Mouse (Mus musculus): ENCODE data around the gene Ddrgk1. TPM values are rescaled to one million over a fixed set of nuclear protein-coding genes. Genes with fewer than 3 reads are reported as not detected.
"Not testable (repeated sequence)": the region's sequence is repeated elsewhere in the genome, so short reads cannot be mapped to it uniquely, and the experiment has no call there.

Gene Ddrgk1
- polyA plus RNA-seq, 1 experiment from 2014 or later, result 62.9 TPM

DNA sequence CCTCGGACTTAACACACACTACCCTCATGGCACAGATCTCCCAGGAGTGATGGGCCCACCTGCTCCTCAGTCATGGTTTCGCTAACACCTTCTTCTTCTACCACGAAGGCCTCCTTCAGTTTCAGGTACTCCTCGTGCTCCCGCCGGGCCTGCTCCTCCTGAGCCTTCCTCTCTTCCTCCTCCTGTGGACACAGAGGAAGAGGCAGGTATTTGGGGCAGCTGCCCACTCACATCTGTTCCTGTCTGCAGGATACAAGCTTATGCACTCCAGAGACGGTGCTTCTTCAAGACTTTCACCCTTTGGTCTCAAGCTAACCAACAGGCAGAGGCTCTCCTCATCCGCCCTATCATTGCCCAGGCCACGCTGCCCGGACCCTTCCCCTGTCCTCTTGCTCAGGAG lies 5.9 kb downstream of the Ddrgk1 start:
- Histone ChIP-seq H3K4me1 (replicated peaks; ENCODE audit: control insufficient read depth, insufficient read depth, low read length) (peaks cover 21% of the 10 kb centered on the region), H3K9ac (ENCODE audit: low read depth, low read length) (no peak overlapping the region), H3K9me3 (ENCODE audit: control insufficient read depth, low read length) (no peaks in the 10 kb centered on the region), H3K27ac (ENCODE audit: low read depth, low read length) (no peak overlapping the region), H3K36me3 (ENCODE audit: control insufficient read depth, insufficient read depth, low read length) (peaks cover 28% of the 10 kb centered on the region), H3K4me3 (ENCODE audit: low read depth, low read length) (no peak overlapping the region), H3K4me2 (no peak overlapping the region), H3K27me3 (replicated peaks; ENCODE audit: control insufficient read depth, insufficient read depth, low read length) (no peaks in the 10 kb centered on the region)
- DNase-seq (ENCODE audit: low spot score) (no peak), ATAC-seq (replicated peaks; ENCODE audit: low FRiP score) (no peak)
- 94% methylated on average over 10 of the region's 10 CpGs for WGBS

DNA sequence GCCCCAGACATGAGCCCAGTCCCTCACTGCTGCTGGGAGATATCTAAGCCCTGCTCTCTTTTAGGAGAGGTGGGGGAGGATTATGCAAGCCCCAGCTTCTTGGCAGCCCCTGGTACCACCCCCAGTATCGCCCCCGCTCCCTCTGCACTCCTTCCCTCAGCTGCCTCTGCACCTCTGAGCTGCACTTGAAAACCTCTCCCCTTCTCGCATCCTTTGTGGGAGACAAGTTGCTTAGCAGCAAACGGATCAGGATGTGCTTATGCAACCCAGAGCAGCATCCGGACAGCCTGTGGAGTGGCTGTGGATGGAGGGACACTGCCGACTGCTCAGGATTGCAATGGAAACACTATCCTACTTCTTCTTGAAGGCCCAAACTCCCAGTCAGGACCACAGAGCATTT lies 6.9 kb downstream of the Ddrgk1 start:
- Histone ChIP-seq H3K9ac (ENCODE audit: low read depth, low read length) (no peak overlapping the region), H3K4me2 (no peak overlapping the region), H3K9me3 (ENCODE audit: control insufficient read depth, low read length) (no peaks in the 10 kb centered on the region), H3K27me3 (replicated peaks; ENCODE audit: control insufficient read depth, insufficient read depth, low read length) (no peaks in the 10 kb centered on the region), H3K4me3 (ENCODE audit: low read depth, low read length) (no peak overlapping the region), H3K36me3 (ENCODE audit: control insufficient read depth, insufficient read depth, low read length) (peaks cover 26% of the 10 kb centered on the region), H3K27ac (ENCODE audit: low read depth, low read length) (no peak overlapping the region), H3K4me1 (replicated peaks; ENCODE audit: control insufficient read depth, insufficient read depth, low read length) (peaks cover 18% of the 10 kb centered on the region)
- DNase-seq (ENCODE audit: low spot score) (no peak), ATAC-seq (replicated peaks; ENCODE audit: low FRiP score) (no peak)
- 90% methylated on average over 6 of the region's 6 CpGs for WGBS

DNA sequence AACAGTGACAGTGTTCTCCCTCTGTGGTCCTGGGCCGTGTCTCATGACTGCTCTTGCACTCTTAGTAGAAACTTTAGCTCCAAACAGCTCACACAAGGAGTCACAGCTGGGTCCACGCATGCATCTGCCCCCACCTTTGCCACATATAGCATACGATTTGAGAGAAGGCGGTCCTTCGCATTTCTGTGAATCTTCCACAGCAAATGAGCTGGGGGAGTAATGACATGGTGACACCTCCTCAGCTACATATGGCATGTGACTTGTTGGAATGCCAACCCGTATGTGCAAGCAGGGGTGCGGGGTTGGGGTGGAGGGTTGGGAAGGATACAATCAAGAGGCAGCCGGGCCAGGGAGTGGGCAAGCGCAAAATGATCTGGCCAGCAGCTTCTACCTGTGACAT lies 7.9 kb downstream of the Ddrgk1 start:
- Histone ChIP-seq H3K27ac (ENCODE audit: low read depth, low read length) (peak overlapping the region; percentile 90), H3K9ac (ENCODE audit: low read depth, low read length) (0 out of 2 replicates have a peak overlapping the region, but pooled peaks have one; percentile 44), H3K36me3 (ENCODE audit: control insufficient read depth, insufficient read depth, low read length) (peaks cover 18% of the 10 kb centered on the region)

DNA sequence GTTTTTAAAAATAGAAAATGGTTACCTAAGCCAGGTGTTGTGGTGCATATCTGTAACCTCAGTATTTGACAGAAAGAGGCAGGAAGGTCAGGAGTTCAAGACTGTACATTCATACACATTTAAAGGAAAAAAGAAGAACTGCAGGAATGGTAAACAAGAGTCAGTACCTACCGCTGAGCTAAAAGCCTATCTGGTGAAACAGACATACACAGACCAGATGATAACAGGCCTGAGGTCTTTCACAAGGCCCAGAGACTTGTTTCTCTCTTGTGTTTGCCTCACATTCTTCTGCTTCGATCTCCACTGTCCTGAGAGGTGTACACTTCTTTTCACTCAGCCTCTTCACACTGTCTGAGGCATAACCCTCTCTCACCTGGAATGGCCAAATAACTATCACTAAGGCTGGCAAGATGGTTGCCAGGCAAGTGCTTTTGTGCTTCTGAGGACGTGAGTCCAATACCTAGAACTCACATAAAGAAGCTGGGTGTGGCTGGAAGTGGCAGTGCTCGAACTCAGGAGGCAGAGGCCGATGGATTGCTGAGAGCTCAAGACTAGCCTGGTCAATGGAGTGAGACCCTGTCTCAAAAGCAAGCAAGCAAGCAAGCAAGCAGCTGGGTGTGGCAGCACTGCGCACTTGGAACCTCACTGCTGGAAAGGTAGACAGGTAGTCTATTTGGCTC lies 8.7 kb downstream of the Ddrgk1 start:
- WGBS, result 63% methylated on average over 6 of the region's 6 CpGs
- Histone ChIP-seq H3K9ac (ENCODE audit: low read depth, low read length) (peak overlapping the region; percentile 44), H3K36me3 (ENCODE audit: control insufficient read depth, insufficient read depth, low read length) (peaks cover 16% of the 10 kb centered on the region; the same call in 1 of the 2 replicates), H3K4me3 (ENCODE audit: low read depth, low read length) (no peak overlapping the region), H3K4me1 (replicated peaks; ENCODE audit: control insufficient read depth, insufficient read depth, low read length) (peaks cover 18% of the 10 kb centered on the region), H3K9me3 (ENCODE audit: control insufficient read depth, low read length) (no peaks in the 10 kb centered on the region), H3K27me3 (replicated peaks; ENCODE audit: control insufficient read depth, insufficient read depth, low read length) (no peaks in the 10 kb centered on the region), H3K4me2 (peak overlapping the region; percentile 39; the same call in 1 of the 2 replicates), H3K27ac (ENCODE audit: low read depth, low read length) (peak overlapping the region; percentile 90)
- DNase-seq (ENCODE audit: low spot score) (no peak), ATAC-seq (replicated peaks; ENCODE audit: low FRiP score) (peak; percentile 87)

More for the DNA sequence above, 7.9 kb downstream of the Ddrgk1 start:
- H3K4me2 ChIP-seq, result no peak overlapping the region
- no peak overlapping the region for H3K4me3 ChIP-seq (ENCODE audit: low read depth, low read length)
- 92% methylated on average over 9 of the region's 9 CpGs for WGBS
- DNase-seq (ENCODE audit: low spot score) (no peak), ATAC-seq (replicated peaks; ENCODE audit: low FRiP score) (no peak)
- peaks cover 18% of the 10 kb centered on the region for H3K4me1 ChIP-seq (replicated peaks; ENCODE audit: control insufficient read depth, insufficient read depth, low read length)
- H3K9me3 ChIP-seq (ENCODE audit: control insufficient read depth, low read length), result no peaks in the 10 kb centered on the region
- H3K27me3 ChIP-seq (replicated peaks; ENCODE audit: control insufficient read depth, insufficient read depth, low read length), result no peaks in the 10 kb centered on the region

DNA sequence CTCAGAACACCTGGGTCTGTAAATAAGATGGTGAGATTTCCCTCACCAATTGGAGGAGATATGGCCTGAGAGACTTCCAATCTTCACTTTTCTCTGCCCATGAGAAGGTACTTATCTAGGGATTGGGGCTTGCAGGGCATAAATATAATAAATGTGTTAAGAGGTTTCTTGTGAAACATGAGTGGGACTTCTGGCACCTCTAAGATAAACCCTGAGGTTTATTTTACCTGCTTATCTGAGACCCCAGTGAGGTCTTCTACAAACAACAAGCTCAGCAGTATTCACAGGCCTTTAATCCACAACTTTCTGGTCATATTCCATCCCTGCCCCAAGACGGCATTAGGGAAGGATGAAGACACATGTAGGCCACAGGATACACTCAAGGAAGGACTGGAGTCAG lies 10.7 kb downstream of the Ddrgk1 start:
- peaks cover 18% of the 10 kb centered on the region for H3K4me1 ChIP-seq (replicated peaks; ENCODE audit: control insufficient read depth, insufficient read depth, low read length)
- 0 out of 2 replicates have a peak overlapping the region, but pooled peaks have one; percentile 1 for H3K4me2 ChIP-seq
- no peak overlapping the region for H3K9ac ChIP-seq (ENCODE audit: low read depth, low read length)
- no peak overlapping the region for H3K27ac ChIP-seq (ENCODE audit: low read depth, low read length)
- no peak overlapping the region for H3K4me3 ChIP-seq (ENCODE audit: low read depth, low read length)
- 59% methylated on average over 1 of the region's 1 CpGs for WGBS
- H3K27me3 ChIP-seq (replicated peaks; ENCODE audit: control insufficient read depth, insufficient read depth, low read length), result no peaks in the 10 kb centered on the region
- peaks cover 8% of the 10 kb centered on the region; the same call in 1 of the 2 replicates for H3K36me3 ChIP-seq (ENCODE audit: control insufficient read depth, insufficient read depth, low read length)
- no peak for DNase-seq (ENCODE audit: low spot score)
- H3K9me3 ChIP-seq (ENCODE audit: control insufficient read depth, low read length), result no peaks in the 10 kb centered on the region
- peak; percentile 63 for ATAC-seq (replicated peaks; ENCODE audit: low FRiP score)

DNA sequence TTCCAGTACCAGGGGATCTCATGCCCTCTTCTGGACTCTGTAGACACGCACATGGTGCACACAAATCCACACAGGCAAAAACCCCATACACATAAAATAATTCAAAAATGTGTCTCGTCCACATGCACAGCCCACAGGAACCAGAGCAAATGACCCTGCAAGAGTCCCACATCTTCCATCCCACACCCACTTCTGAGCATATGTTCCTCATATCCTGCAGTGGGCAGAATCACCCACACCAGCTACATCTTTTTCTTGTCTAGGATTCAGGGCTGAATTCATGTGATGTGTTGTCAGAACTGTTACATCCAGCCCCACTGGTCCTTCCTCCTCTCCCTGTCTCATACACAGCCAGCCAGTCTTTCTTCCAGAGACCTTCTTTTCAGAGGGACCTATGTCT lies 11.2 kb downstream of the Ddrgk1 start:
- Histone ChIP-seq H3K4me3 (ENCODE audit: low read depth, low read length) (no peak overlapping the region), H3K36me3 (ENCODE audit: control insufficient read depth, insufficient read depth, low read length) (peaks cover 6% of the 10 kb centered on the region; the same call in 1 of the 2 replicates), H3K9ac (ENCODE audit: low read depth, low read length) (no peak overlapping the region), H3K4me2 (no peak overlapping the region), H3K4me1 (replicated peaks; ENCODE audit: control insufficient read depth, insufficient read depth, low read length) (peaks cover 18% of the 10 kb centered on the region), H3K9me3 (ENCODE audit: control insufficient read depth, low read length) (no peaks in the 10 kb centered on the region), H3K27me3 (replicated peaks; ENCODE audit: control insufficient read depth, insufficient read depth, low read length) (no peaks in the 10 kb centered on the region), H3K27ac (ENCODE audit: low read depth, low read length) (no peak overlapping the region)
- no peak for ATAC-seq (replicated peaks; ENCODE audit: low FRiP score)
- DNase-seq (ENCODE audit: low spot score), result no peak
- 81% methylated on average over 2 of the region's 2 CpGs for WGBS

DNA sequence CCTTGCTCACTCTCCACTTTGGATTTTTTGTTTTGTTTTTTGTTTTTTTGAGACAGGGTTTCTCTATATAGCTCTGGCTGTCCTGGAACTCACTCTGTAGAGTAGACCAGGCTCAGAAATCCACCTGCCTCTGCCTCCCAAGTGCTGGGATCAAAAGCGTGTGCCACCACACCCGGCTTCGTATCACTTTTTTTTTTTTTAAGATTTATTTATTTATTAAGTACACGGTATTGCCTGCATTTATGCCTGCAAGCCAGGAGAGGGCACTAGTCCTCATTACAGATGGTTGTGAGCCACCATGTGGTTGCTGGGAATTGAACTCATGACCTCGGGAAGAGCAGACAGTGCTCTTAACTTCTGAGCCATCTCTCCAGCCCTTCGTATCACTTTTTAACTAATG lies 15.4 kb downstream of the Ddrgk1 start:
- 71% methylated on average over 6 of the region's 6 CpGs for whole genome bisulfite sequencing
- not testable (repeated sequence) for H3K9ac ChIP-seq (ENCODE audit: low read depth, low read length); H3K27me3 ChIP-seq (replicated peaks; ENCODE audit: control insufficient read depth, insufficient read depth, low read length); H3K27ac ChIP-seq (ENCODE audit: low read depth, low read length); DNase-seq (ENCODE audit: low spot score); ATAC-seq (replicated peaks; ENCODE audit: low FRiP score); H3K9me3 ChIP-seq (ENCODE audit: control insufficient read depth, low read length); H3K4me2 ChIP-seq; H3K4me1 ChIP-seq (replicated peaks; ENCODE audit: control insufficient read depth, insufficient read depth, low read length); H3K4me3 ChIP-seq (ENCODE audit: low read depth, low read length); H3K36me3 ChIP-seq (ENCODE audit: control insufficient read depth, insufficient read depth, low read length)

DNA sequence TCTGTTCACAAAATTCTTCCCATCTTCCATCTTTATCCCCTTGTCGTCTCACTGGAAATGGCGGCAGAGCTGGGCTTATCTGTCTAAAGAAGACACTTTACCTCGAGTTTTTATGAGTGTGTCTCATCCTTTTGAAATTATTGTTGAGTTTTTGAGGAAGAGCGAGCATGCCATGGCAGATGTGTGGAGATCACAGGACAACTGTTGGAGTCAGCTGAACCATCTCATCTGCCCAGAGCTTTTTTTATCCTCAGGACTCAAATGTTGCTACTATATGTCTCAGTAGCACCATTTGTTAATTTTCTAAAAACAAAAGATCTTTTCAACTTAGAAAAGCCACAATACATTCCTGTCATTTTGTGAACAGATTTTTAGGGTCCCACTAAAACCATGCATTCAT lies 19.3 kb downstream of the Ddrgk1 start:
- Histone ChIP-seq H3K4me3 (ENCODE audit: low read depth, low read length) (no peak overlapping the region), H3K9ac (ENCODE audit: low read depth, low read length) (no peak overlapping the region), H3K9me3 (ENCODE audit: control insufficient read depth, low read length) (no peaks in the 10 kb centered on the region), H3K4me2 (no peak overlapping the region), H3K27ac (ENCODE audit: low read depth, low read length) (no peak overlapping the region), H3K4me1 (replicated peaks; ENCODE audit: control insufficient read depth, insufficient read depth, low read length) (peaks cover 10% of the 10 kb centered on the region), H3K27me3 (replicated peaks; ENCODE audit: control insufficient read depth, insufficient read depth, low read length) (peaks cover 9% of the 10 kb centered on the region), H3K36me3 (ENCODE audit: control insufficient read depth, insufficient read depth, low read length) (no peaks in the 10 kb centered on the region)
- DNase-seq (ENCODE audit: low spot score) (no peak), ATAC-seq (replicated peaks; ENCODE audit: low FRiP score) (no peak)
- WGBS, result 73% methylated on average over 4 of the region's 4 CpGs
